ENCODE assay signal across 21 mouse cellular contexts in genomic region chr7:19297034-19297433, GRCm38 (mm10). TPM values are rescaled to one million over a fixed set of nuclear protein-coding genes. Genes with fewer than 3 reads are reported as not detected.
DNase-seq lines count a peak whose midpoint lies in the region; ATAC-seq and TF ChIP-seq lines count a peak whose summit lies in the region.
"Had no signal": no experiment of that assay in that cellular context is flagged by ENCODE, and none has a peak within 500 bp of the region (broad histone marks: within the 10 kb centered on the region; RNA-seq: fewer than 3 reads in every experiment).

No protein-coding gene starts in this region.

- no peaks in the 10 kb centered on the region for H3K4me1 ChIP-seq in hindbrain, postnatal 0 days (ENCODE audit: insufficient read depth, low read length)
- peaks cover 10% of the 10 kb centered on the region for H3K4me1 ChIP-seq in hindbrain, embryonic 12.5 days
- H3K4me1 ChIP-seq in lung, embryonic 14.5 days (ENCODE audit: insufficient read depth): no peaks in the 10 kb centered on the region
- peaks cover 0 to 8% of the 10 kb centered on the region in 2 experiments; a peak in 2 of 4 replicates for H3K4me1 ChIP-seq in MEL (ENCODE audit: control insufficient read depth in 1 of 2, insufficient read depth in 2 of 2, low read length in 2 of 2)

- H3K9me3 ChIP-seq in hindbrain, postnatal 0 days (ENCODE audit: low read length): no peaks in the 10 kb centered on the region
- H3K9me3 ChIP-seq in hindbrain, embryonic 12.5 days (replicated peaks): no peaks in the 10 kb centered on the region
- H3K9me3 ChIP-seq in lung, embryonic 14.5 days (ENCODE audit: low read depth, low read length): no peaks in the 10 kb centered on the region; the same call in 1 of the 2 replicates
- no peaks in the 10 kb centered on the region for H3K9me3 ChIP-seq in MEL (replicated peaks; ENCODE audit: insufficient read depth, low read length)
- H3K9me3 ChIP-seq: forebrain, embryonic 13.5 days; heart, embryonic 12.5 days; liver, embryonic 15.5 days had no signal

- TF ChIP-seq POLR2A in MEL (IDR thresholded peaks at IDR 0.05; ENCODE audit: control insufficient read depth in 1 of 2, insufficient read depth in 1 of 2, low read depth in 1 of 2, low read length in 2 of 2, poor library complexity in 1 of 2): no peak

- no peak for TF ChIP-seq EP300 in MEL (IDR thresholded peaks at IDR 0.05; ENCODE audit: low read depth in 1 of 2, low read length in 2 of 2)

- H3K4me3 ChIP-seq in hindbrain, postnatal 0 days (ENCODE audit: low read length): no peak overlapping the region
- H3K4me3 ChIP-seq in hindbrain, embryonic 12.5 days: no peak overlapping the region
- H3K4me3 ChIP-seq in lung, embryonic 14.5 days (ENCODE audit: low read depth, low read length): no peak overlapping the region
- no peak overlapping the region for H3K4me3 ChIP-seq in MEL (ENCODE audit: control insufficient read depth in 1 of 2, insufficient read depth in 1 of 2, low read depth in 2 of 2, low read length in 2 of 2)
- H3K4me3 ChIP-seq: forebrain, embryonic 13.5 days; heart, embryonic 12.5 days; liver, embryonic 15.5 days had no signal

- no peak overlapping the region for H3K9ac ChIP-seq in hindbrain, postnatal 0 days (replicated peaks; ENCODE audit: low read length)
- H3K9ac ChIP-seq in hindbrain, embryonic 12.5 days: no peak overlapping the region
- no peak overlapping the region for H3K9ac ChIP-seq in lung, embryonic 14.5 days
- H3K9ac ChIP-seq in MEL (ENCODE audit: control insufficient read depth, low read depth, low read length, poor library complexity, severe bottlenecking): no peak overlapping the region
- H3K9ac ChIP-seq: forebrain, embryonic 13.5 days; heart, embryonic 12.5 days; liver, embryonic 15.5 days had no signal

- no peak overlapping the region for H3K4me2 ChIP-seq in hindbrain, postnatal 0 days (ENCODE audit: low read depth, low read length)
- H3K4me2 ChIP-seq in hindbrain, embryonic 12.5 days (replicated peaks): no peak overlapping the region
- H3K4me2 ChIP-seq in lung, embryonic 14.5 days: no peak overlapping the region
- H3K4me2 ChIP-seq: forebrain, embryonic 13.5 days; heart, embryonic 12.5 days; liver, embryonic 15.5 days had no signal

- no peak for DNase-seq in hindbrain, postnatal 0 days (ENCODE audit: low spot score)
- DNase-seq in lung, embryonic 14.5 days: no peak
- DNase-seq in lung, postnatal 10 days: no peak
- peak; percentile 47 for DNase-seq in MEL (ENCODE audit: low read depth, low spot score)
- peak; percentile 41 for DNase-seq in splenic B cell, adult 2 months (ENCODE audit: low read depth, low spot score)
- DNase-seq in retina, embryonic 14.5 days (ENCODE audit: low spot score): no peak
- DNase-seq: heart, postnatal 36 days; lung, postnatal 36 days; right cerebral cortex, postnatal 4 days; thymus, adult 2 months had no signal

- WGBS in hindbrain, postnatal 0 days: 89% methylated on average over 6 of the region's 6 CpGs
- WGBS in hindbrain, embryonic 12.5 days: 89% methylated on average over 6 of the region's 6 CpGs
- WGBS in lung, embryonic 14.5 days: 87% methylated on average over 6 of the region's 6 CpGs

- H3K36me3 ChIP-seq in hindbrain, postnatal 0 days (ENCODE audit: insufficient read depth, low read length): peaks cover 16% of the 10 kb centered on the region; the same call in 1 of the 2 replicates
- peaks cover 14% of the 10 kb centered on the region for H3K36me3 ChIP-seq in hindbrain, embryonic 12.5 days
- H3K36me3 ChIP-seq in lung, embryonic 14.5 days (ENCODE audit: insufficient read depth): no peaks in the 10 kb centered on the region
- H3K36me3 ChIP-seq in MEL (ENCODE audit: control insufficient read depth in 1 of 2, insufficient read depth in 2 of 2, low read length in 2 of 2): no peaks in the 10 kb centered on the region
- no peaks in the 10 kb centered on the region for H3K36me3 ChIP-seq in splenic B cell, adult 2 months (ENCODE audit: control insufficient read depth, insufficient read depth, low read length, poor library complexity, severe bottlenecking)
- H3K36me3 ChIP-seq: heart, embryonic 12.5 days; liver, embryonic 15.5 days had no signal

- no peak for ATAC-seq in hindbrain, postnatal 0 days
- no peak for ATAC-seq in hindbrain, embryonic 12.5 days (ENCODE audit: low FRiP score)
- ATAC-seq in lung, embryonic 14.5 days (ENCODE audit: insufficient read depth): no peak
- ATAC-seq: forebrain, embryonic 13.5 days; hindbrain, embryonic 16.5 days had no signal

- no peaks in the 10 kb centered on the region for H3K27me3 ChIP-seq in hindbrain, postnatal 0 days (ENCODE audit: insufficient read depth, low read length)
- H3K27me3 ChIP-seq in hindbrain, embryonic 12.5 days: peaks cover 7% of the 10 kb centered on the region
- H3K27me3 ChIP-seq in lung, embryonic 14.5 days (ENCODE audit: insufficient read depth, low read length): peaks cover 3% of the 10 kb centered on the region
- H3K27me3 ChIP-seq in MEL (ENCODE audit: control insufficient read depth in 1 of 2, insufficient read depth in 2 of 2, low read length in 2 of 2): no peaks in the 10 kb centered on the region
- H3K27me3 ChIP-seq in splenic B cell, adult 2 months (ENCODE audit: control insufficient read depth, insufficient read depth, low read length, poor library complexity, severe bottlenecking): no peaks in the 10 kb centered on the region; the same call in 1 of the 2 replicates

- no peak overlapping the region for H3K27ac ChIP-seq in hindbrain, postnatal 0 days
- no peak overlapping the region for H3K27ac ChIP-seq in hindbrain, embryonic 12.5 days
- H3K27ac ChIP-seq in lung, embryonic 14.5 days (ENCODE audit: low read depth): no peak overlapping the region
- no peak overlapping the region for H3K27ac ChIP-seq in MEL (ENCODE audit: control insufficient read depth, low read depth, low read length)
- H3K27ac ChIP-seq: forebrain, embryonic 13.5 days; liver, embryonic 15.5 days had no signal

- TF ChIP-seq CTCF in hindbrain, postnatal 0 days (IDR thresholded peaks at IDR 0.05; ENCODE audit: low read depth): peak; percentile 19
- TF ChIP-seq CTCF in lung, embryonic 14.5 days (IDR thresholded peaks at IDR 0.05; ENCODE audit: low read depth): peak; percentile 18
- TF ChIP-seq CTCF in MEL (IDR thresholded peaks at IDR 0.05 in 2 of 3, conservative IDR thresholded peaks at IDR 0.05 in 1 of 3; ENCODE audit: control insufficient read depth in 1 of 3, insufficient read depth in 1 of 3, low read depth in 2 of 3, low read length in 3 of 3, poor library complexity in 1 of 3, severe bottlenecking in 1 of 3): peak in 2 of 3 experiments; percentile 35 to 39; a peak in 4 of 6 replicates

- no peaks in the 10 kb centered on the region for H3K79me2 ChIP-seq in MEL (ENCODE audit: control insufficient read depth, insufficient read depth, low read length, poor library complexity)

- TF ChIP-seq RAD21 in MEL (IDR thresholded peaks at IDR 0.05; ENCODE audit: low read depth, low read length): no peak; the same call in 1 of the 2 replicates

TF ChIP-seq in MEL, 35 proteins besides CTCF, POLR2A, EP300 and RAD21 (continues in another document):
- no peak for TF ChIP-seq TCF12 (IDR thresholded peaks at IDR 0.05; ENCODE audit: low read depth, low read length)

RNA-seq across cellular contexts. Expression of gene Fosb, which starts 12.8 kb away (rescaled TPM):
- 0.31 and 1.0 TPM in 2 replicates for total RNA-seq in hindbrain, postnatal 0 days (2014; rRNA removed)
- 0.09 and 0.11 TPM in 2 replicates for polyA plus RNA-seq in hindbrain, postnatal 0 days (2015; fragmentation: Nextera tagmentation; extraction: Ambion mirVana)
- polyA plus RNA-seq in hindbrain, embryonic 12.5 days (2016; fragmentation: Nextera tagmentation; extraction: Ambion mirVana): 0.10 TPM in 1 of 2 replicates, not detected in the other
- not detected in 2 replicates for polyA plus RNA-seq in lung, embryonic 14.5 days (2014; fragmentation: Nextera tagmentation; extraction: Ambion mirVana)
- 0.04 and 0.10 TPM in 2 replicates for total RNA-seq in MEL (2012; rRNA removed)
- polyA plus RNA-seq in MEL (2012; ENCODE audit: insufficient read depth in 1 of 2, insufficient read length in 2 of 2, low read depth in 1 of 2, low replicate concordance in 2 of 2, missing spikeins in 1 of 2): under 1 TPM in 1 of 2 experiments, not detected in 1; 0.49 TPM
- polyA plus RNA-seq: limb, embryonic 11.5 days; neural tube, embryonic 14.5 days had no signal

RNA-seq across cellular contexts. Expression of gene Rtn2, which starts 14.6 kb away (rescaled TPM):
- total RNA-seq in hindbrain, postnatal 0 days (2014; rRNA removed): 151 and 155 TPM in 2 replicates
- 98.4 and 101 TPM in 2 replicates for polyA plus RNA-seq in hindbrain, postnatal 0 days (2015; fragmentation: Nextera tagmentation; extraction: Ambion mirVana)
- 67.8 and 68.0 TPM in 2 replicates for polyA plus RNA-seq in hindbrain, embryonic 12.5 days (2016; fragmentation: Nextera tagmentation; extraction: Ambion mirVana)
- 8.0 and 9.1 TPM in 2 replicates for polyA plus RNA-seq in lung, embryonic 14.5 days (2014; fragmentation: Nextera tagmentation; extraction: Ambion mirVana)
- total RNA-seq in MEL (2012; rRNA removed): 0.27 and 0.52 TPM in 2 replicates
- 1 to 10 TPM in 1 of 2 experiments, not detected in 1; 1.4 TPM for polyA plus RNA-seq in MEL (2012; ENCODE audit: insufficient read depth in 1 of 2, insufficient read length in 2 of 2, low read depth in 1 of 2, low replicate concordance in 2 of 2, missing spikeins in 1 of 2)

RNA-seq across cellular contexts. Expression of gene Ppm1n, which starts 17.2 kb away (rescaled TPM):
- total RNA-seq in hindbrain, postnatal 0 days (2014; rRNA removed): 2.1 and 2.9 TPM in 2 replicates
- 2.0 and 2.5 TPM in 2 replicates for polyA plus RNA-seq in hindbrain, postnatal 0 days (2015; fragmentation: Nextera tagmentation; extraction: Ambion mirVana)
- polyA plus RNA-seq in hindbrain, embryonic 12.5 days (2016; fragmentation: Nextera tagmentation; extraction: Ambion mirVana): 0.17 TPM in 1 of 2 replicates, not detected in the other
- not detected in 2 replicates for polyA plus RNA-seq in lung, embryonic 14.5 days (2014; fragmentation: Nextera tagmentation; extraction: Ambion mirVana)
- total RNA-seq in MEL (2012; rRNA removed): not detected in 2 replicates
- polyA plus RNA-seq in MEL (2012; ENCODE audit: insufficient read depth in 1 of 2, insufficient read length in 2 of 2, low read depth in 1 of 2, low replicate concordance in 2 of 2, missing spikeins in 1 of 2): not detected
- total RNA-seq: adrenal gland, adult 18-20 months; heart, postnatal 36 days; left cerebral cortex, adult 18-20 months had no signal
- polyA plus RNA-seq: gonadal fat pad, adult 2 months; heart, embryonic 12.5 days; kidney, embryonic 14.5 days had no signal

RNA-seq across cellular contexts. Expression of gene Vasp, which starts 25.4 kb away (rescaled TPM):
- total RNA-seq in hindbrain, postnatal 0 days (2014; rRNA removed): 62.6 and 68.3 TPM in 2 replicates
- 35.5 and 37.0 TPM in 2 replicates for polyA plus RNA-seq in hindbrain, postnatal 0 days (2015; fragmentation: Nextera tagmentation; extraction: Ambion mirVana)
- 52.7 and 60.3 TPM in 2 replicates for polyA plus RNA-seq in hindbrain, embryonic 12.5 days (2016; fragmentation: Nextera tagmentation; extraction: Ambion mirVana)
- 88.9 and 95.3 TPM in 2 replicates for polyA plus RNA-seq in lung, embryonic 14.5 days (2014; fragmentation: Nextera tagmentation; extraction: Ambion mirVana)
- total RNA-seq in MEL (2012; rRNA removed): 121 and 130 TPM in 2 replicates
- 100 to 1,000 TPM in 1 of 2 experiments, not detected in 1; 185 TPM for polyA plus RNA-seq in MEL (2012; ENCODE audit: insufficient read depth in 1 of 2, insufficient read length in 2 of 2, low read depth in 1 of 2, low replicate concordance in 2 of 2, missing spikeins in 1 of 2)

RNA-seq across cellular contexts. Expression of gene Ercc1, which starts 47.5 kb away (rescaled TPM):
- total RNA-seq in hindbrain, postnatal 0 days (2014; rRNA removed): 44.1 and 46.1 TPM in 2 replicates
- polyA plus RNA-seq in hindbrain, postnatal 0 days (2015; fragmentation: Nextera tagmentation; extraction: Ambion mirVana): 69.0 and 74.2 TPM in 2 replicates
- 95.6 and 96.8 TPM in 2 replicates for polyA plus RNA-seq in hindbrain, embryonic 12.5 days (2016; fragmentation: Nextera tagmentation; extraction: Ambion mirVana)
- 88.6 and 90.5 TPM in 2 replicates for polyA plus RNA-seq in lung, embryonic 14.5 days (2014; fragmentation: Nextera tagmentation; extraction: Ambion mirVana)
- 22.2 and 25.9 TPM in 2 replicates for total RNA-seq in MEL (2012; rRNA removed)
- polyA plus RNA-seq in MEL (2012; ENCODE audit: insufficient read depth in 1 of 2, insufficient read length in 2 of 2, low read depth in 1 of 2, low replicate concordance in 2 of 2, missing spikeins in 1 of 2): 10 to 100 TPM in 1 of 2 experiments, not detected in 1; 37.5 TPM

Comparison
In these comparisons a context has a peak if more than half of its experiments do, and no peak if none do; other contexts are left out.
1. DNase-seq: peak in MEL (single experiment) and splenic B cell, adult 2 months (single experiment); none in hindbrain, postnatal 0 days (single experiment), lung, embryonic 14.5 days (single experiment), lung, postnatal 10 days (single experiment) and retina, embryonic 14.5 days (single experiment).
2. Peak in every context shown above with its lines, with median percentiles within 50 percentile points of each other: CTCF ChIP-seq.